Mouse (Mus musculus): ENCODE results near the gene Pdcd2l.

Gene Pdcd2l

DNA sequence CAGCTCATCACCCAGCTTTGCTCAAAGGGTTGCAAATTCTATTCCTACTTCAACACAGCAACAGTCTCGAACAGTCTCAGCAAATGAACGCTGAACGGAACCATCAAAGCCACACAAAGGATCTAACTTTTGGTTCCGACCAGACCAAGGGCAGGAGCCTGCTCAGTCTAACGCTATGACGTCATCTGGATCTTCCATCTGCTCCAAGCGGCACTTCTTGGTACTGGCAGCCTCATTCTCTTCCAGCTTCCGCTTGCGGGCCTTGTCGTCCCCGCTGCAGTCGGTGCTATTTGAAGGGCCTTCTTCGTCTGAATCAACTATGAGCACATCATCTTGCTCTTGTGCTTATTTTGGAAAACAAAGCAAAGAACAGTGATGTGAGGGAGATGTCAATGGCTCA, 55.3 kb downstream of the Pdcd2l start:
- DNase-seq (ENCODE audit: low spot score in 2 of 2), result peak in 1 of 2 experiments; percentile 42

DNA sequence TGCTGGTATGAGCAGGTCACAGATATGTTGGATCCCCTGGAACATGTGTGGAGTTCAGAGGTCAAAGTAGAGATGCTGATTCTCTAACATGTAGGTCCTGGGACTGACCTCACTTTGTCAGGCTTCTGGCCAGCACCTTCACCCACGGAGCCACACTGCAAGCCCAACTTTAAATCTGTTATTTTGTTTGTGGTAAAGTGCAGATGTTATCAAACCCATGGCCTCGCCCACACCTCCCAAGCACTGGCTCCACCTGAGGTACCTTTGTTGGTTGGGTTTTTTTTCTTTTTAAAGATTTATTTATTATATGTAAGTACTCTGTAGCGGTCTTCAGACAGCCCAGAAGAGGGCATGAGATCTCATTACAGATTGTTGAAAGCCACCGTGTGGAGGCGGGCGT, 57.0 kb downstream of the Pdcd2l start:
- no peak for DNase-seq (ENCODE audit: low spot score in 2 of 2)
